Mouse (Mus musculus) gastrocnemius, postnatal 4 days (tissue): ENCODE measurements around the gene Spesp1. TPM values are rescaled to one million over a fixed set of nuclear protein-coding genes. Genes with fewer than 3 reads are reported as not detected.
A peak's percentile ranks its signal among the peaks of the same experiment; 100 is the strongest.

Experiments
- DNase-seq, 2 experiments: peaks; one replicate each; pipeline ENCODE4 v3.0.0; 2021 to 2022; ENCODE audit warnings: low spot score in 2 of 2, mixed read lengths in 2 of 2
- long read RNA-seq, 2 experiments: library from polyadenylated mRNA; stranded (forward); transcript quantifications; one replicate each; pipeline ENCODE4 v2.0.0; 2021
- total RNA-seq, 2 experiments: library from RNA; stranded (reverse); gene quantifications; 2 replicates each; pipeline ENCODE4 v1.2.3; 2021

The Spesp1 gene
- not detected for total RNA-seq
- long read RNA-seq, experiment 1, result 0 reads
- long read RNA-seq, experiment 2, result 0 reads

DNA sequence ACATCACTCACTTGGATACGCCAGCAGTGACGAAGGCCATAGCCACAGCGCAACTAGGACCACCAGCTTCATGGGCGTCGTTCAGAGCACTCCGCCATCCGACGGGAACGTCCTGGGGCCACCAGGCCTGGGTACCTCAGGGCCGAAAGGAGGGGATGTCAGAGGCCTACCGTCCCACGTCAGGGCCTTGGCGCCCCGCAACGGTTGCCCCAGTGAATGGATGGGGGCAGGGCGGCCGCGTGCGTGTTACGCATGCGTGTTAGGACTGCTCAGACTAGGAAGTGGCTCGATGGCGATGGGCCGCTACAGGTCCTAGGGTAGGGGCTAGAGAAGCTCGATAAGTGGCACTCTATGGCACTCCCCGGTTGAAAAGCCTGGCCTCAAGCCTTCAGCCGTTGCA, at the start of gene Spesp1:
Gene Spesp1, minus strand, starts transcription at position 218 of the 400 bp plus-strand sequence.
- no peak for DNase-seq

DNA sequence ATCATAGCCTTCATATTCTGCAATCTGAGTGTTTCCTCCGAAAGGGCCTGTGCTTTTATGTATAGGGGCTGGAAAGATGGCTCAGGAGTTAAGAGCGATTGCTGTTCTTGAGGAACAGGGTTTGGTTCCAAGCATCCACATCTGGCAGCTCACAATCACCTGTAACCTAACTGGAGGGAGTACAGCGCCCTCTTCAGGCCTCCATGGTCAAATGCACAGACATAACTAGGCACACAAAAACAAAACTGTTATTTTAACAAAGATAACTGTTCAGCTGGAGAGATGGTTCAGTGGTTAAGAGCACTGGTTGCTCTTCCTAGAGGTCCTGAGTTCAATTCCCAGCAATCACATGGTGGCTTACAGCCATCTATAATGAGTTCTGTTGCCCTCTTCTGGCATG, 44.0 kb upstream of the Spesp1 start:
- no peak for DNase-seq

GRCm38 (mm10) chr9:62323816-62324215, 41.8 kb upstream of the Spesp1 start:
- no peak for DNase-seq

DNA sequence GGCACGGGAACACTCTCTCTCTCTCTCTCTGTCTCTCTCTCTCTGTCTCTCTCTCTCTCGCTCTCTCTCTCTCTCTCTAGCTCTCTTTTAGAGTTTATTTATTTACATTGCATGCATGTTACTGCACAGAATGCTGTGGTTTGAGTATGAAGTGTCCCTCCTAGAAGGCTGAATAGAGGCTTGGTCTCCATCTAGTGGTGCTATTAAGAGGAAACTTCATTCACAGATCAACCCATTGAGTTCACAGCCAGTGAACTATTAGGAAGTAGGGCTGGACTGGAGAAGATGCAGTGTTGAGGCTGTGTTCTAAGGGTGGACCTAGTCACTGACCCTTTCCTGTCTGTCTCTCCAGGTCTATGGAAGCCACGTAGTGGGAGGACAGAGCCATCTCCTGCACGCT, 36.7 kb upstream of the Spesp1 start:
- no peak for DNase-seq

GRCm38 (mm10) chr9:62315556-62315955, 33.5 kb upstream of the Spesp1 start:
- no peak for DNase-seq

DNA sequence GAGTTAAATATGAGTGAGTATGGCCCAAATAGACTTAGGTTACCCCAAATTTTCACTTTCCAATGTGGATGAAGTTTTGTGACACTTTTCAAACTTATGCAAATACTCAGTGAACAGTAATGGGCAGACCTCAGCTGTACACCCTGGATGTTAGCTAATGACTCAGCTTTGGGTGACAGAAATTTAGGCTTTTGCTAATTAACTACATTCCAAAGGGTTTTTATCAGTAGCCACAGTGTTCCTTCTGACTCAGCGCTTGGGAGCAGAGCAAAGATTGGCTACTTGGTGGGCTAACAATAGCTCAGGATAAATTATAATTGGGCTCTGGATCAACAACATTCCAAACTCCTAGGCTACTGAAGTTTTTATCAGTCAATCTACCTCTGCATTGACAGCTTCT, 14.9 kb upstream of the Spesp1 start:
- no peak for DNase-seq

DNA sequence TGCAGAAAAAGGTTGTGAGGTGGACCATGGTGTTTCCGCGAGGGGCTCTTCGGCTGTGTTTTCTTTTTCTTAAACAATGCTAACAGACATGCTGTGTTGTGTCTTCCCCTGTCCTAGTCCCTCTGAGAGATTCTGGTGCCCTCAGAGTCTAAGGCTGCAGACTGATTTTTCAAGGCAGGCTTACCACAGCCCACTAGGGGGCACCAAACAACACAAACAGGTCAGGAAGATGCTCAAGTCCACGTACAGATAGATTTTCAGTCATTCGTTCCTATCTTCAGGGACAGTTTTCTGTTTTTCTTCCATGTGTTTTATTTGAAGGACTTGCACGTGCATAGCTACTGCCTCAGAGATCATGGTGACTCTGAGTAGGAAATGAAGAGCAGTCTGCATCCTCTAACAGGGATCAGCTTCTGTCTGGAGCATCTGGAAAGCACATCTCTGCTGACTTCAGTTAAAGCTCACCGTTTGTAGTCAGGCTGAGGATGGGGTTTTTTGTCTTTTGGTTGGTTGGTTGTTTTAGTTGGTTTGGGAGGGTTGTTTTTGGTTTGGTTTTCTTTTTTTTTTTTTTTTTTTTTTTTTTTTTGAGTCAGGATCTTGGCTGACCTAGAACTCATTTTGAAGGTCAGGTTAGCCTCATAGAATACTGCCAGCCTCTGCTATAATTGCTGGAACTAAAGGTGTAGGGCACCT, 13.1 kb upstream of the Spesp1 start:
- peak; percentile 48 to 78 for DNase-seq

DNA sequence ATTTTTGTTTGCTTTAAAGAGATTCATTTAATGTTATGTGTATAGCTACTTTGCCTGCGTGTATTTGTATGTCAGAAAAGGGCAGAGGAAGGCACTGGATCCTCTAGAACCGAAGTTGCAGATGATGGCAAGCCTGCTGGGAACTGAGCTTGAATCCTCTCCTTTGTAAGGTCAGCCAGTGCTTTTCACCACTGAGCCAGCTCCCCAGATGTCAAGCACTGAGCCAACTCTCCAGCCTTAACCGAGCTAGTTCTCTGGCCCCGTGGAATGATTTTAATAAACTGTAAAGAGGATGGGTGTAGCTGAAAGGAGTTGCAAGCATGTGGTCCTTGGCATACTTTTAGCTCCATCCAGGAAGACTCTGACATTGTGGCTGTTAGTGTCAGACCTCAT, 5.6 kb upstream of the Spesp1 start:
- DNase-seq, result peak in 1 of 2 experiments; percentile 18

- DNase-seq, result peak; percentile 51 to 71
Observed at GRCm38 (mm10) chr9:62286967-62287632, 5.1 kb upstream of the Spesp1 start.

- DNase-seq, result no peak
Observed at GRCm38 (mm10) chr9:62284266-62284665, 2.3 kb upstream of the Spesp1 start.

DNA sequence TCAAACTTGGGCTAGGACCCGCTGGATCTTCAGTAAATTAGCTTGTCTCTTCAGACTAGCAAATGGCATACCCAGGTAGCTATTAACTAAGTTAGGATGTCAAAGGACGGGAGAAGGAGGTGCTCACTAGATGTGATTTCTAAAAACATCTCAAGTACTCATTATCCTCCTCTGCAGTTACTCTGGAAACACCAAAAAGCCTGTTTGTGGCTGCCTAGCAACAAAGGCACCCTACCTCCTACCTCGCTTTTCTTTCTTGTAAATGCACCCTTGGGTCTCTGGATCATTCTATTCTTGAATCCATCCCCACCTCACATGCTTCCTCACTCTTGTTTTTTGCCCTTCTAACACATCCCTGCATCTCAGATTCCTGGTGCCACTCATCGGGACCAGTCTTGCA, 5.1 kb downstream of the Spesp1 start:
- no peak for DNase-seq

DNA sequence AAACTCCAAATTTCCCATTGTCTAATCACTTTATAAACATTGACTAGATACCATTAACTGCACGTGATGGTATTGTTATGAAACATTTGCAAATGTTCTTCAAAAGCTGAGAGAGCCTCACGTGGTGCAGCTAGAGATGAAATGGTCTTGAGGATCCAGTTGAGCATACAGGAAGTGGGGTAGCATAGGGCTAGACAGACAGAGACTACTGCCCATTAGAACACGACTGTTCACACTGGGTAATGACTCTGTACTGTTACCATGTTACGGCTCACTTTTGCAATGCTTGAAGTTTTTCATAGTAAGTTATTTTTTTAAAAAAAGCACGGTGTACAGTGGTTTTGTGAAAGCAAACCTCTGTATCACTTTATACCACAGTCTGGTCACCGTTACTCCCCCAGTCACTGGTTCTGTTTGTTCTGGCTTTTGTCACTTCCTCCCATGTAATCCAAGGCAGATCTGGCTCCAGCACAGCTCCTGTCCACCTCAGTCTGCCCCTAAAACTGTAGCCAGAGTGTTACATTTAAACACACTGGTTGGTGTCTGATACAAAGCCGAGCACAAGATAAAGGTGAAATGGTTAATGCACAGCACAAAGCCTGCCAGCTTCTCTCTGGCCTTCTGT, 11.1 kb downstream of the Spesp1 start:
- DNase-seq, result no peak

DNA sequence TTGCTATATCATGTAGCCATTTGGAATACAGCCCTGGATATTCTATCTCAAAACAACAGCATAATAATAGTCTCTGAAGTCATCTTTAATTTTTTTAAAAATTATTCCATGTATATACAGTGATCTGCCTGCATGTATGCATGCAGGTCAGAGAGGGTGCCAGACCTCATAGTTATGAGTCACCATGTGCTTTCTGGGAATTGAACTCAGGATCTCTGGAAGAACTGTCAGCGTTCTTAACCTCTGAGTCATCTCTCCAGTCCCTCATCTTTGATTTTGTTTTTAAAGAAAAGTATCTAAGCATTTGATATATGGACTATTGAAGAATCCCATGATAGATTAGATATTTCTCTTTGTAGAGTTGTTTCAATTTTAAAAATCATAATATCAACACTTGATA, 12.8 kb downstream of the Spesp1 start:
- DNase-seq, result no peak

- DNase-seq, result no peak
Observed at GRCm38 (mm10) chr9:62265278-62265677, 16.7 kb downstream of the Spesp1 start.

GRCm38 (mm10) chr9:62263652-62264051, 18.4 kb downstream of the Spesp1 start:
- DNase-seq, result no peak

- DNase-seq, result no peak
Observed at GRCm38 (mm10) chr9:62261406-62261805, 20.6 kb downstream of the Spesp1 start.

- no peak for DNase-seq
Observed at GRCm38 (mm10) chr9:62261006-62261405, 21.0 kb downstream of the Spesp1 start.

DNA sequence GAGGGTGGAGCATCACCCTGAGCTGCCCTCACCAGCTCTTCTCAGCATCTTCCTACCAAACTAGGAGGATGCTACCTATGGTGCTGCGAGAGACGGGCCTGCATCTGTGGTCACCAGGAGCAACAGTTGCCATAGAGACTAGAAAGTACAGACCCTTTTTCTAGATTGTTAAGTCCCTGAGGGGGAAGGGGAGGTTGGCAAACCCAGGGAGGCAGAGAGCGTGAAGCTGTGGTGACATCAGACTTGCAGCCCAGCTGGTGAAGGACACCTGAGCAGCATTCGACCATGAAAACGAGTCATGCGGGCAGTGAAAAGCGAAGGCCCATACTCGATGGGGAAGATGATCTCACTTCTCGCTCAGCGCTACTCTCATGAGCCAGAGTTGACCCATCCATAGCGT, 24.0 kb downstream of the Spesp1 start:
- no peak for DNase-seq

- no peak for DNase-seq
Observed at GRCm38 (mm10) chr9:62255896-62256576, 26.0 kb downstream of the Spesp1 start.

- DNase-seq, result no peak
Observed at GRCm38 (mm10) chr9:62253736-62254443, 28.1 kb downstream of the Spesp1 start.

DNA sequence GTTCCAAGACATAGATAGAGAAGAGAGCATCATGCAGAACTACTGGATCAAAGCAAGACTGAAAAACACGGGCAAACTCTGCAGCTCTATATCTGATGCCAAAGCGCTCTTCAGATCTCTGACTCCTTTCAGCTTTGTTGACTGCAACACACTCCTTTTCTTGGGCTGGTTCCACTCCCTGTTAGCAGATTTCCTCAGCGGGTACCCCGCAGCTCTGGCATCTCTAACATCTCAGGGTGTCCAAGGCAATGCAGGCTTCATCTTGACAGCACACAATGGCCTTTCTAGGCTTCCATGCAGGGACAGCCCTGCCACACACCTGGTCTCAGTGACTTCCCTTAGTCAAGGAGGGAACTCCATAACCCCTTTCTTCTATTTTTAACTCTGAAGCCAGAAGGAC, 31.7 kb downstream of the Spesp1 start:
- DNase-seq, result no peak
